Mouse (Mus musculus) E14TG2a.4 (cell line): ENCODE data around the gene Tfip11.

ENCODE experiments used
- H3K27me3 ChIP-seq: 2 replicates; pipeline ENCODE4 v1.6.1; 2014; ENCODE audit warnings: low read length, control low read depth; ENCODE audit not compliant: insufficient read depth
- H3K36me3 ChIP-seq: 2 replicates; pipeline ENCODE4 v1.6.1; 2014; ENCODE audit warnings: low read length, control low read depth; ENCODE audit not compliant: insufficient read depth
- H3K4me1 ChIP-seq: replicated peaks from 2 replicates; pipeline ENCODE4 v1.6.1; 2014; ENCODE audit warnings: low read depth, low read length, control low read depth
- H3K4me3 ChIP-seq: replicated peaks from 2 replicates; pipeline ENCODE4 v1.5.1; 2014; ENCODE audit warnings: mild to moderate bottlenecking, low read length
- H3K9me3 ChIP-seq: 2 replicates; pipeline ENCODE4 v1.6.1; 2014; ENCODE audit warnings: low read length, control low read depth
- CTCF ChIP-seq: conservative IDR thresholded peaks from 2 replicates; pipeline ENCODE4 v1.5.1; 2014; ENCODE audit warnings: low read length
- NANOG ChIP-seq: IDR thresholded peaks from 2 replicates; pipeline ENCODE4 v1.6.1; 2014; ENCODE audit warnings: borderline replicate concordance, low read length, mixed read lengths
- POU5F1 ChIP-seq: IDR thresholded peaks from 2 replicates; pipeline ENCODE4 v1.6.1; 2014; ENCODE audit warnings: low read length, borderline replicate concordance

Gene Tfip11

GRCm38 (mm10) chr5:112325546-112326445 lies at the start of gene Tfip11:
Tfip11 (plus strand) TSS chr5:112326358.
- peak within 1 kb of the TSS; percentile 99 for H3K4me3 ChIP-seq
- H3K36me3 ChIP-seq, result peaks cover 35% of the 10 kb centered on the region
- TF ChIP-seq CTCF (no peak), POU5F1 (no peak), NANOG (no peak)
- no peaks in the 10 kb centered on the region for H3K9me3 ChIP-seq
- H3K4me1 ChIP-seq, result peaks cover 39% of the 10 kb centered on the region
- no peaks in the 10 kb centered on the region for H3K27me3 ChIP-seq

DNA sequence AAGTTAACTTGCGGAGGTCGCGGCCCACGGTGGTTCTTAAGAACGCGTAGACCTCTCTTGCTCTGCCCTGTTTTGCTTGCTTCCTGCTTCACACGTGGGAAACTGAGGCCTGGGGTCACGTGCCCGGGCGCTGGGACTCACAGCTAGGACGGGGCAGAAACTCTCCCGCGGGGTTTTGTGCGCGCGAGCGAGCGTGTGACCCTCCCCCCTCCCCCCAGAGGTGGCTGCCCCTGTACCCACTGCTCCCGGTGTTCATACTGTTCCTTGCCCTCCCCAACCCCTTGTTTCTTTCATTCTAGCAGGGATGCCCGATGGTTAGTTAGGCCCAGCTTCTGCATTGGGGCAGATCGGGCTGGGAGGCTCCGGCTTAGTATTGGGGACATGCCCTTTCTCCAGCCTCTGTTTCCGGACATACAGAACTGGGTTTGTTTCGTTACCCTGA lies 49.2 kb upstream of the Tfip11 start:
- H3K4me1 ChIP-seq, result peaks cover 63% of the 10 kb centered on the region
- H3K27me3 ChIP-seq, result peaks cover 13% of the 10 kb centered on the region; the same call in 1 of the 2 replicates
- peak overlapping the region; percentile 87 for H3K4me3 ChIP-seq
- H3K9me3 ChIP-seq, result no peaks in the 10 kb centered on the region
- TF ChIP-seq POU5F1 (no peak), NANOG (no peak)
- H3K36me3 ChIP-seq, result no peaks in the 10 kb centered on the region; the same call in 1 of the 2 replicates

DNA sequence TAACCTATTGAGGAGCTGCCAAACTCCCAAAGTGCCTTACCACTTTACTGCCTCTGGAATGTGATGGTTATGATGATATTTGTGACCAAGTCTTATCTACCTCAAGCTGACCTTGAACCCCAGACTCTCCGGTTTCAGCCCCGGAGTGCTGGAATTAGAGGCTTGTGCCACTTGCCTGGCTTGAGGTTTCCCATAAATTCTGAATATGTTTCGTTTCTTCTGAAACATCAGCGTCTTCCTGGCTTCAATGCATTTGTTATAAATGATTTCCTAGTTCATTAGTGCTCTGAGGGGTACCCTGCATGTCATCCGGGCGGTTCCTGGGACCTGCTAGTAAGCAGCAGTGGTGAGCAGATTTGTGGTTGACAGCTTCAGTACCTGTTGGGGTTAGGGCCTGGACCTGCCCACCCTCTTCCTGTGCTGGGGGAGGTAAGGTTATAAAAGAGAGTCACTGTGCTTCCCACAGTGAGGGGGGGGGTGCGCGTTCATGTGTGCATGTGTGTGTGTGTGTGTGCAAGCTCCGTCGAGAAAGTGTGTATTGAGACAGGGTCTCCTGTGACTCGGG lies 48.2 kb upstream of the Tfip11 start:
- Histone ChIP-seq H3K9me3 (no peaks in the 10 kb centered on the region), H3K4me3 (peak overlapping the region; percentile 87; the same call in 1 of the 2 replicates), H3K4me1 (peaks cover 65% of the 10 kb centered on the region), H3K36me3 (no peaks in the 10 kb centered on the region; the same call in 1 of the 2 replicates), H3K27me3 (0 out of 2 replicates have a peak, but pooled peaks cover 9% of the 10 kb centered on the region)
- TF ChIP-seq CTCF, result no peak
- TF ChIP-seq POU5F1, result no peak
- no peak for TF ChIP-seq NANOG

DNA sequence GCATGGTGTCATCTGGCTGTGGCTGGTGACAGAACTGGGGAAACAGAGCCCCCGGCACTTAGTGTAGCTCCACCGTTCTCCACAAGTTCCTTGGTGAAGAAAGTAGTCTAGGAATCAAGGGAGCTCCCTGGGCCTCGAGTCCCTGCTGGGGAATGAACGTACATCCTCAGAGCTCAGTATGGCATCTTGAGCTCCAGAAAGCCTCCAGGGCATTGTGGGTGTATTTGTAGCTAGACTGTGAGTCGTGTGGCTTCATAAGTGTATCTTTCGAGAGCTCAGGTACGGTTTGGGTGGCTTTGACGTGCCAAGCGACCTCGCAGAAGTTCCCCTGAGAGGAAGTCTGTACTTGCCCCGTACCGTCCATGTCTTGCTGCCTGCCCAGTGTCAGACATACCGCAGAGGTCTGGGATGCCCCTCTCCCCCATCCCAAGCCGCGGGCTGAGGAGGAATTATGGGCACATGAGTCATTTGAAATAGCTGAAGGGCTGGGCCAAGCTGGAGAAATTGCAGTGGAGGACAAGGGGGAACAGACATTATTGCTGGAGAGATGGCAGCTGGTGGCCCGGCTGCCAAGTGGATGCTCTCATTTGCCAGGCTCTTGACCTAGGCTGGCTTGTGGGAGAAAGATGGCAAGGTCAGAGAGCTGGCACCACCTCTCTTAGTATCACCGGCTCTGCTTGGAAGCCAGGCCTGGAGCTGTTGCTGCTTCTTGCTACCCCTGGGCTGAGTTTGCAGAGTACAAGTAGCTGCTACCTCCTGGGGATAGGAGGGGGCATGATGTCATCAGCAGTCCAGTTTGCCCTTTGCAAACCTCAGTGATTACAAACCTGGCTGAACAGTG lies 46.8 kb upstream of the Tfip11 start:
- H3K4me1 ChIP-seq, result peaks cover 79% of the 10 kb centered on the region
- TF ChIP-seq POU5F1, result no peak
- TF ChIP-seq CTCF, result no peak
- TF ChIP-seq NANOG, result no peak
- H3K9me3 ChIP-seq, result no peaks in the 10 kb centered on the region
- H3K27me3 ChIP-seq, result 0 out of 2 replicates have a peak, but pooled peaks cover 5% of the 10 kb centered on the region
- no peak overlapping the region for H3K4me3 ChIP-seq
- H3K36me3 ChIP-seq, result no peaks in the 10 kb centered on the region; the same call in 1 of the 2 replicates

DNA sequence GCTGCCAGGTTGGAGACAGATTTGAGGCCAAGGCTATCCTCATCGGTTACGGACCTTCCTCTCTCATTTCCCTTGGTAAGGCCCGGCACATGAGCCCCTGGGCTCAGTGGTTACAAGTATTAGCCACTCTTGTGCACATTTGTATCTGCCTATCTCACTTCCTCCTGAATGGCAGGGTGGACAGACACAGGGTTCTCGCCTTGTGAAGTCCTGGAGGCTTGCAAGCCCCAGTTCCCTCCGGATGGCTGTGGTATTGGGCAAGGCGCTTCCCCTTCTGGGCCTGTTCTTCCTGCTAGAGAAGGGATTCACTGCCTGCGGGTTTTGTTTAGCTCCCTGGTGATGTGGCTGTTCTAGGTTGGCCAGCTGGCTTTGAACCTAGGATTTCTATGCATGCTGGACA lies 46.0 kb upstream of the Tfip11 start:
- Histone ChIP-seq H3K36me3 (no peaks in the 10 kb centered on the region; the same call in 1 of the 2 replicates), H3K27me3 (no peaks in the 10 kb centered on the region), H3K4me1 (peaks cover 87% of the 10 kb centered on the region), H3K4me3 (peak overlapping the region; percentile 26; the same call in 1 of the 2 replicates), H3K9me3 (no peaks in the 10 kb centered on the region)
- TF ChIP-seq CTCF, result no peak
- no peak for TF ChIP-seq POU5F1
- no peak for TF ChIP-seq NANOG

- peaks cover 4% of the 10 kb centered on the region; the same call in 1 of the 2 replicates for H3K36me3 ChIP-seq
- TF ChIP-seq CTCF (no peak), NANOG (no peak), POU5F1 (no peak)
- H3K27me3 ChIP-seq, result no peaks in the 10 kb centered on the region
- no peaks in the 10 kb centered on the region for H3K9me3 ChIP-seq
- H3K4me1 ChIP-seq, result peaks cover 89% of the 10 kb centered on the region
- peak overlapping the region; percentile 26; the same call in 1 of the 2 replicates for H3K4me3 ChIP-seq
Observed at GRCm38 (mm10) chr5:112280863-112281660, 45.1 kb upstream of the Tfip11 start.

GRCm38 (mm10) chr5:112281676-112282075 lies 44.5 kb upstream of the Tfip11 start:
- H3K9me3 ChIP-seq, result no peaks in the 10 kb centered on the region
- TF ChIP-seq CTCF, result no peak
- no peak for TF ChIP-seq NANOG
- TF ChIP-seq POU5F1, result no peak
- peaks cover 4% of the 10 kb centered on the region; the same call in 1 of the 2 replicates for H3K36me3 ChIP-seq
- H3K4me3 ChIP-seq, result 0 out of 2 replicates have a peak overlapping the region, but pooled peaks have one; percentile 7
- H3K4me1 ChIP-seq, result peaks cover 95% of the 10 kb centered on the region
- H3K27me3 ChIP-seq, result no peaks in the 10 kb centered on the region
